Mouse (Mus musculus): Measurements from ENCODE around the gene Tas1r3. TPM values are rescaled to one million over a fixed set of nuclear protein-coding genes. Genes with fewer than 3 reads are reported as not detected.

The Tas1r3 gene
- polyA plus RNA-seq, 1 experiment: 0.14 TPM

DNA sequence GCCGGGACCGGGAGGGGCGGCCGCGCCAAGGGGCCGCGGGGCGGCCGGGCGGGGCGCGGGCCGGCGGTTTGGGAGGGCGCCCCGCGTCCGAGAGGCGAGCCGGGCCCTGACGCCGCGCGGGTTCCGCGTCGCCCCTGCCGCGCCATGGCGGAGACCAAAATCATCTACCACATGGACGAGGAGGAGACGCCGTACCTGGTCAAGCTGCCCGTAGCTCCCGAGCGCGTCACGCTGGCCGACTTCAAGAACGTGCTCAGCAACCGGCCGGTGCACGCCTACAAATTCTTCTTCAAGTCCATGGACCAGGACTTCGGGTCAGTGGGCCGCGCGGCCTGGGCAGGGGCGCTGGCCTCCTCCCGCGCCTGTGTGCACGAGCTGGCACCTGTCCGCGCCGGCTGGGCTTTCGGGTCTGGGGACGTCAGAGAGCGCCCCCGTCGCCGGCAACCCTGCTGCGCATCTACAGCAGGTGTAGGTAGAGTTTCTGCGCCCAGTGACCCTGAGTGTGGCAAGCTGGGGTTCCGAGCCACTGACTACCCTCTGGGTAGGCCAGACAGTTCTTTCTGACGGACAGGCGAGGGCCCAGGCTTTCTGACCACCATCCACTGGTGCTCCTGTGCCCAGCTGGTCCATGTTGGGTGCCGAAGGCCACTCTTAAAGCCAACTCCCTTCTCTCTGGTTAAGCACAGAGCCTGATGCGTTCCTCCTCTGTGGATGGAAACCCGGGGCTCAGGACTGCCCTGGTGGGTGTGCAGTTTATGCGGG is 15.4 kb downstream of the Tas1r3 start:
- Histone ChIP-seq H3K27ac (ENCODE audit: insufficient read depth, low read length) (no peak overlapping the region), H3K4me1 (ENCODE audit: control insufficient read depth, insufficient read depth, low read length) (peaks cover 6% of the 10 kb centered on the region; the same call in 1 of the 2 replicates), H3K4me3 (ENCODE audit: insufficient read depth, low read length) (peak overlapping the region; percentile 69)
- TF ChIP-seq POLR2A (IDR thresholded peaks at IDR 0.05; ENCODE audit: low read depth, low read length) (no peak), CTCF (IDR thresholded peaks at IDR 0.05; ENCODE audit: borderline replicate concordance, insufficient read depth, low read length) (no peak)

DNA sequence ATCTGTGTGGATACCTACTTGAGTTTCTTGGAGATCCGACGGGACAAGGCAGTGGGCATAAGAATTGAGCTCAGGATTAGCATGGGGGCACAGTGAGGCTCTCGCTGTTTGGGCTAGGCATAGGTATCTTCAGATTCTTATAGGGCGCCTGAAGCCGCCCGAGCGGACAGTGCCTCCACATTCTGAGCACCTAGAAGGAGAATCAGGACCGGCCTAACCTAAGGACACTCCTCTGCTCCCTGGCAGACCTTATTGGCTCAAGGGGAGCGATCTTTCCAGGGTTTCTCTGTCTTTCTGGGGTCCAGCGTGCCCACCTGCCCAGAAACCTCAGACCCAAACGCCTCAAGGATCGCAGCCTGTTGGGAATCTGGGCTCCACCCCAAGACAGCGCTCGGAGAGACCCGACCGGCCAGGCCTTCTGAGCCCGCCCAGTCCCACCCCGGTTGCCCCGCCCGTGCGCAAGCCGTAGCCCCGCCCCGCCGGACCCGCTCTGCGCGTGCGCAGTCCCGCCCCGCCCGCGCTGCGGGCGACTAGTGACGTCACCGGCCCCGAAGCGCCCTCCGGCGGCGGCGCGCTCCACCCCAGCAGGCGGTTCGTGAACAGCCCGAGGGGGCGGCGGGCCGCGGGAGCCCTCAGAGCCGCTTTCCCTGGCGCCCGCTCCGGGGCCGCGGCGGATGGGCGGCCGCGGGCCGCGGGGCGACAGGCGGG is 16.1 kb downstream of the Tas1r3 start, which contains the start of gene Dvl1:
Dvl1 (plus strand) TSS at position 532 of the 708 bp plus-strand sequence.
- peak within 1 kb of the TSS; percentile 69 for H3K4me3 ChIP-seq (ENCODE audit: insufficient read depth, low read length)
- peak within 1 kb of the TSS; percentile 70 for H3K27ac ChIP-seq (ENCODE audit: insufficient read depth, low read length)
- TF ChIP-seq CTCF (IDR thresholded peaks at IDR 0.05; ENCODE audit: borderline replicate concordance, insufficient read depth, low read length): 0 out of 2 replicates have a peak, but pooled peaks have one; percentile 21
- peak; percentile 62 for TF ChIP-seq POLR2A (IDR thresholded peaks at IDR 0.05; ENCODE audit: low read depth, low read length)

DNA sequence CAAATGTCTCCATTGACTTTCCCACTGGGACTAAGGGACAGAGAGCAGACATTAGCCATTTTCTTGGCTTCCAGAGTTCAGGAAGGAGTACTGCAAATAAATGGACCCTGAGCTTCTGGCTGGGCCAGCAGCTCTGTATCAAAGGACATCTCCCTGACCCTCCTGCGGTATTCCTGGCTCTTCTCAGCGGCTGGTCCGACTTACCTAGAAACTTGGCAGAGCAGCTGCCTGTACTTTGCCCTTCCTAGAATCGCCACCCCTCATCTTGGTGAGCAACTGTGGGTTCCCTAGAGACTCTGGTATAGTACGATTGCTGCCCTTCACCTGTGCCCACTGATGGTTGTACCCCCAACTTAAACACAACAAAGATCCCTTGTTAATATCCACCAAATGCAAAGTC is 19.9 kb downstream of the Tas1r3 start:
- no peak overlapping the region for H3K4me3 ChIP-seq (ENCODE audit: insufficient read depth, low read length)
- no peak overlapping the region for H3K27ac ChIP-seq (ENCODE audit: insufficient read depth, low read length)
- TF ChIP-seq POLR2A (IDR thresholded peaks at IDR 0.05; ENCODE audit: low read depth, low read length) (no peak), CTCF (IDR thresholded peaks at IDR 0.05; ENCODE audit: borderline replicate concordance, insufficient read depth, low read length) (no peak)
- H3K4me1 ChIP-seq (ENCODE audit: control insufficient read depth, insufficient read depth, low read length): peaks cover 4% of the 10 kb centered on the region; the same call in 1 of the 2 replicates

More for the DNA sequence above, 16.1 kb downstream of the Tas1r3 start, which contains the start of gene Dvl1:
- H3K4me1 ChIP-seq (ENCODE audit: control insufficient read depth, insufficient read depth, low read length): peaks cover 6% of the 10 kb centered on the region; the same call in 1 of the 2 replicates

DNA sequence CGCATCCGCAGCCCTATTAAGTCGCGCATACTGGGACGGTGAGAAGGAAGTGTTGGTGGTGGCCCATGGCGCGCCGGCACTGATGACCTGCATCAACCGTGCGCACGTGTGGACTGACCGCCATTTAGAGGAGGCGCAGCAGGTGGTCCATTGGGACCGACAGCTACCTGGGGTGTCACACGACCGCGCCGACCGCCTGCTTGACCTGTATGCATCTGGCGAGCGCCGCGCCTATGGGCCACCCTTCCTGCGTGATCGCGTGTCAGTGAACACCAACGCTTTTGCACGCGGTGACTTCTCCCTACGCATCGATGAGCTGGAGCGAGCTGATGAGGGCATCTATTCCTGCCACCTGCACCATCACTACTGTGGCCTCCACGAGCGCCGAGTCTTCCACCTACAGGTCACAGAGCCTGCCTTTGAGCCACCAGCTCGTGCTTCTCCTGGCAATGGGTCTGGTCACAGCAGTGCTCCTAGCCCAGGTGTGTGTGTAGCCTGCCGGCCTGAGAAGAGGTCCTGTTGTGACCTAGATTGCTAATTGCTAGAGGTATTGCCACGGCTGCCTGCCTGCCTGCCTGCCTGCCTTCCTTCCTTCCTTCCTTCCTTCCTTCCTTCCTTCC is 21.4 kb downstream of the Tas1r3 start:
- Histone ChIP-seq H3K4me1 (ENCODE audit: control insufficient read depth, insufficient read depth, low read length) (peaks cover 4% of the 10 kb centered on the region; the same call in 1 of the 2 replicates), H3K27ac (ENCODE audit: insufficient read depth, low read length) (no peak overlapping the region), H3K4me3 (ENCODE audit: insufficient read depth, low read length) (peak overlapping the region; percentile 16; the same call in 1 of the 2 replicates)
- TF ChIP-seq CTCF (IDR thresholded peaks at IDR 0.05; ENCODE audit: borderline replicate concordance, insufficient read depth, low read length): no peak
- no peak for TF ChIP-seq POLR2A (IDR thresholded peaks at IDR 0.05; ENCODE audit: low read depth, low read length)

DNA sequence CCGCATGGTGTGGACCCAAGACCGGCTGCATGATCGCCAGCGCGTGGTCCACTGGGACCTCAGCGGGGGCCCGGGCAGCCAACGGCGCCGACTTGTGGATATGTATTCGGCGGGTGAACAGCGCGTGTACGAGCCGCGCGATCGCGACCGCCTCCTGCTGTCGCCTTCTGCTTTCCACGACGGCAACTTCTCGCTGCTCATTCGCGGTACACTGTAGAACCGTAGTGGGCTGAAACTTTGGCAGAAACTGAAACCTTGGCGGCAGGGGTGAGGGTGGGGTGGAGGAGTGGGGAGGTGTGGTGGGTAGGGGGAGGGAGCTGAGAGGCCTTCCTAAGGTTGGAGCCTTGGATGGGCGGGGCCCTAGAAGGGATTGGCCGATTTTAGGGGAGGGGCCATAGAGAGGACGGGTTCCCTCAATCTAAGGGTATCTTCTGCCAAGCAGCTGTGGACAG is 22.1 kb downstream of the Tas1r3 start:
- Histone ChIP-seq H3K4me3 (ENCODE audit: insufficient read depth, low read length) (peak overlapping the region; percentile 81), H3K4me1 (ENCODE audit: control insufficient read depth, insufficient read depth, low read length) (peaks cover 4% of the 10 kb centered on the region; the same call in 1 of the 2 replicates), H3K27ac (ENCODE audit: insufficient read depth, low read length) (peak overlapping the region; percentile 97)
- TF ChIP-seq POLR2A (IDR thresholded peaks at IDR 0.05; ENCODE audit: low read depth, low read length) (peak; percentile 75), CTCF (IDR thresholded peaks at IDR 0.05; ENCODE audit: borderline replicate concordance, insufficient read depth, low read length) (peak; percentile 61; the same call in 1 of the 2 replicates)

DNA sequence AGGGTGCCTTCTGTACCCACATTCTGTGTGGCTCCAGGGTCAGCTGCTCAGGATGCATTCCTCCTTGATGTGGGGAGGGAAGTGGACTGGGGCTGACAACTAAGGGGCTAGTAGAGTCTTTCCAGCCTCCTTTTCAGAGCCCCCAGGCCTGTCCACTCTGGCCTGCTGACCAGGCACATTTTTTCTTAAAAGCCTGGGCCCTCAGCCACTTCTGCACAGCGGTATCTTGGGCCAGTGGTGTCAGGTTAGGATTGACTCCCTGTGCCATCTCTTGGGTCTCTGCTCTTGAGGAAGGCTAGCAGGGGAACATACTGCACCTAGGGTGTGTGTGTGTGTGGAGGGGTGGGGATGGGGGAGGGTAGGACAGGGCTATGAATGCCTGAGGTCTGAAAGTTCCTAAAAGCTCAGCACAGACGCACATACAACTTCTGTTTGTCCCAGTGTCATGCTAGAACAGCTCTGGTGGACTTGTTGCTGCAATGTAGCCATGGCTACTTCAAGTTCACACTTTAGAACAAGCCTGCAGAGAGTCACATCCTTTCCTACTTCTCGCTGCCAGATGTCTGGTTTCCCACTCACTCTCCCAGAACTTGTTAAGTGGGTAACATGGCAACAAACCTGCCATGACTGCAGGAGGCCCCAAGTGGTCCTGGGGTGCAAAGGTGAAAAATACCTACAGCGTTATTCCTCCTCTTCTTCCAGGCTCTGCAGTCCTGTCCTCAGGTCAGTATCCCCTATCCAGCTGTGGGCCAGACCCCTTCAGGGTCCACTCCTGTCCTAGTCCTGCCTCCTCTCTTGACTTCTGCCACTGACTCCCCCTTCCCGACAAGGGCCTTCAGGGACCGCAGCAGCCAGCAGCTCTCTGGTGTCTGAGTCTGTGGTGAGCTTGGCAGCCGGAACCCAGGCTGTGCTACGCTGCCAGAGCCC is 22.8 kb downstream of the Tas1r3 start:
- TF ChIP-seq CTCF (IDR thresholded peaks at IDR 0.05; ENCODE audit: borderline replicate concordance, insufficient read depth, low read length) (no peak), POLR2A (IDR thresholded peaks at IDR 0.05; ENCODE audit: low read depth, low read length) (peak; percentile 5; the same call in 1 of the 2 replicates)
- peaks cover 4% of the 10 kb centered on the region; the same call in 1 of the 2 replicates for H3K4me1 ChIP-seq (ENCODE audit: control insufficient read depth, insufficient read depth, low read length)
- H3K4me3 ChIP-seq (ENCODE audit: insufficient read depth, low read length): peak overlapping the region; percentile 81
- H3K27ac ChIP-seq (ENCODE audit: insufficient read depth, low read length): peak overlapping the region; percentile 97

DNA sequence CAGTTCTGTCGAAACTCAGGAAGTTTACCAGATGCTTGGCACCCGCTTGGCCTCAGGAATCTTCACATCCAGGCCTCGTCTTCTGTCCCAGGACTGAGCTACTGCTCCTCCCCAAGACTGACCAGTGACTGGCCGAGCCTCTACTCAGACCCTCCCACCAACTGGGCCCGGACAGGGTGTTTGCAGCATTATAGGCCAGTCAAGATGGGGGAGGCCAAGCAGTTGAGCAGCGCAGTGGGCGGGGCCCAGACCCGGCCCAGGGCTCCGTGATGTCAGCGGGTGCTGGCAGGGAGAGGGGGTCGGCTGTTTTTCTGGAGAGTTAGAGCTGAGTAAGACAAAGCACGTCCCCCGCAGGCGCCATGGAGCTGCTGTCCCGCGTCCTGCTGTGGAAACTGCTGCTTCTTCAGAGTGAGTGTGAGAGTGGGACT is 23.7 kb downstream of the Tas1r3 start, which contains the start of gene Mxra8:
Mxra8 (plus strand) TSS at position 198 of the 428 bp plus-strand sequence.
- Histone ChIP-seq H3K27ac (ENCODE audit: insufficient read depth, low read length) (peak within 1 kb of the TSS; percentile 100), H3K4me3 (ENCODE audit: insufficient read depth, low read length) (peak within 1 kb of the TSS; percentile 81), H3K4me1 (ENCODE audit: control insufficient read depth, insufficient read depth, low read length) (peaks cover 4% of the 10 kb centered on the region; the same call in 1 of the 2 replicates)
- peak; percentile 94 for TF ChIP-seq POLR2A (IDR thresholded peaks at IDR 0.05; ENCODE audit: low read depth, low read length)
- no peak for TF ChIP-seq CTCF (IDR thresholded peaks at IDR 0.05; ENCODE audit: borderline replicate concordance, insufficient read depth, low read length)

Data from embryonic fibroblast, embryonic 13.5 days (primary cell).